ENCODE assay signal across 19 mouse cellular contexts in the genomic region with DNA sequence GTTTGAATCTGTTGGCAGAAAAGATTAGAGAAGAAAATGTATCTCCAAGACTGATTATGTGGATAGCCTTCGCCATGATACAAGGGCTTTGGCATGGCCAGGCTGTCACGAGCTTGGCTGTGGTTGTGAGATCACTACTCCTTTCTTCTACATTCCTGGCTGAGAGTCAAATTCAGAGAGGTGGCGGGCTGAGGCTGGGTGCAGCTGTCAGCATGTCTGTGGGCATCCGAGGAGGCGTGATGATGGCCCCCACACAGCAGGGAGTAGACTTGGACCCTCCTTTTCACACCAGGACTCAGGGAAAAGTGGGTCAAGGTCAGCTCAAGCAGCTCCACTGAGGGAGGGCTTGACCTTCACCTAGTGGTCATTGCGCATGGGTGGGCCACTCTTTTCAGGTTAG.
DNase-seq lines count a peak whose midpoint lies in the region; ATAC-seq and TF ChIP-seq lines count a peak whose summit lies in the region.
"Had no signal": no experiment of that assay in that cellular context is flagged by ENCODE, and none has a peak within 500 bp of the region (broad histone marks: within the 10 kb centered on the region; RNA-seq: fewer than 3 reads in every experiment).

No protein-coding gene starts in this region.

- TF ChIP-seq CTCF in gastrocnemius, adult 2 months (IDR thresholded peaks at IDR 0.05), result no peak

- H3K27ac ChIP-seq in embryonic facial prominence, embryonic 14.5 days (replicated peaks; ENCODE audit: low read depth, low read length), result no peak overlapping the region
- H3K27ac ChIP-seq in embryonic facial prominence, embryonic 10.5 days (replicated peaks), result no peak overlapping the region
- peak overlapping the region; percentile 37 to 59; a peak in 3 of 4 replicates for H3K27ac ChIP-seq in heart, embryonic 14.5 days (replicated peaks in 1 of 2; ENCODE audit: control insufficient read depth in 1 of 2, insufficient read depth in 1 of 2, low read depth in 2 of 2, low read length in 2 of 2)
- no peak overlapping the region for H3K27ac ChIP-seq in gastrocnemius, adult 2 months
- H3K27ac ChIP-seq: forebrain, embryonic 15.5 days; hindbrain, embryonic 13.5 days; hindbrain, postnatal 0 days had no signal

- intact Hi-C loops in heart, postnatal 10 days (cut with DNase I), result no loop called here
- intact Hi-C loops in heart, postnatal 36 days (cut with DNase I), result no loop called here
- intact Hi-C loops in gastrocnemius, adult 2 months (cut with DNase I), result no loop called here

- no peak overlapping the region for H3K4me2 ChIP-seq in embryonic facial prominence, embryonic 14.5 days (ENCODE audit: low read depth, low read length)
- H3K4me2 ChIP-seq in heart, embryonic 14.5 days (ENCODE audit: low read length), result no peak overlapping the region
- H3K4me2 ChIP-seq: forebrain, embryonic 15.5 days; hindbrain, embryonic 13.5 days had no signal

- H3K4me3 ChIP-seq in embryonic facial prominence, embryonic 14.5 days (ENCODE audit: low read depth, low read length), result no peak overlapping the region
- no peak overlapping the region for H3K4me3 ChIP-seq in embryonic facial prominence, embryonic 10.5 days
- no peak overlapping the region for H3K4me3 ChIP-seq in heart, embryonic 14.5 days (ENCODE audit: control insufficient read depth in 1 of 2, insufficient read depth in 1 of 2, low read depth in 1 of 2, low read length in 2 of 2)
- no peak overlapping the region for H3K4me3 ChIP-seq in gastrocnemius, adult 2 months
- H3K4me3 ChIP-seq: forebrain, embryonic 15.5 days; hindbrain, embryonic 13.5 days had no signal

- peak; percentile 16 for DNase-seq in embryonic facial prominence, embryonic 14.5 days (ENCODE audit: low spot score)
- no peak for DNase-seq in embryonic facial prominence, embryonic 10.5 days (ENCODE audit: low spot score)
- no peak for DNase-seq in heart, adult 11 months
- peak; percentile 6 for DNase-seq in heart, postnatal 10 days
- DNase-seq in heart, postnatal 36 days, result no peak
- DNase-seq in heart, postnatal 4 days, result peak; percentile 22
- DNase-seq in gastrocnemius, adult 2 months, result no peak
- DNase-seq: adrenal gland, postnatal 14 days; cerebellum, adult 18-20 months; cerebellum, adult 9-11 months; gastrocnemius, postnatal 10 days; kidney, adult 11 months; kidney, adult 9 months had no signal

- no peak overlapping the region for H3K9ac ChIP-seq in embryonic facial prominence, embryonic 14.5 days (ENCODE audit: low read depth, low read length)
- H3K9ac ChIP-seq in heart, embryonic 14.5 days (ENCODE audit: low read length), result no peak overlapping the region
- H3K9ac ChIP-seq: forebrain, embryonic 15.5 days; hindbrain, embryonic 13.5 days had no signal

- ATAC-seq in embryonic facial prominence, embryonic 14.5 days (ENCODE audit: low read depth), result no peak
- ATAC-seq in heart, embryonic 14.5 days (ENCODE audit: insufficient number of reproducible peaks, insufficient read depth, low FRiP score, low read depth), result peak; percentile 66; the same call in 1 of the 2 replicates
- ATAC-seq: activated CD4-positive, CD25-positive, alpha-beta regulatory T cell, adult 4 months; forebrain, embryonic 15.5 days; hindbrain, postnatal 0 days; Patski had no signal

- H3K9me3 ChIP-seq in embryonic facial prominence, embryonic 14.5 days (ENCODE audit: control insufficient read depth, low read length), result no peaks in the 10 kb centered on the region
- no peaks in the 10 kb centered on the region for H3K9me3 ChIP-seq in embryonic facial prominence, embryonic 10.5 days
- no peaks in the 10 kb centered on the region for H3K9me3 ChIP-seq in heart, embryonic 14.5 days (ENCODE audit: control insufficient read depth, low read length)
- H3K9me3 ChIP-seq: forebrain, embryonic 15.5 days; hindbrain, embryonic 13.5 days had no signal

- WGBS in embryonic facial prominence, embryonic 14.5 days, result 70% methylated on average over 6 of the region's 6 CpGs
- 86% methylated on average over 6 of the region's 6 CpGs for WGBS in embryonic facial prominence, embryonic 10.5 days
- WGBS in heart, embryonic 14.5 days, result 28% methylated on average over 6 of the region's 6 CpGs

- no peaks in the 10 kb centered on the region for H3K4me1 ChIP-seq in embryonic facial prominence, embryonic 14.5 days (ENCODE audit: control insufficient read depth, insufficient read depth, low read length)
- H3K4me1 ChIP-seq in embryonic facial prominence, embryonic 10.5 days, result no peaks in the 10 kb centered on the region
- peaks cover 9 to 16% of the 10 kb centered on the region in 2 experiments for H3K4me1 ChIP-seq in heart, embryonic 14.5 days (ENCODE audit: control insufficient read depth in 2 of 2, insufficient read depth in 2 of 2, low read length in 2 of 2)
- H3K4me1 ChIP-seq: forebrain, embryonic 15.5 days; hindbrain, embryonic 13.5 days had no signal

- H3K36me3 ChIP-seq in embryonic facial prominence, embryonic 14.5 days (ENCODE audit: control insufficient read depth, insufficient read depth, low read length), result no peaks in the 10 kb centered on the region
- no peaks in the 10 kb centered on the region for H3K36me3 ChIP-seq in embryonic facial prominence, embryonic 10.5 days (replicated peaks)
- no peaks in the 10 kb centered on the region for H3K36me3 ChIP-seq in heart, embryonic 14.5 days (ENCODE audit: control insufficient read depth, insufficient read depth, low read length)
- H3K36me3 ChIP-seq: forebrain, embryonic 15.5 days; hindbrain, embryonic 13.5 days had no signal

- no peaks in the 10 kb centered on the region for H3K27me3 ChIP-seq in embryonic facial prominence, embryonic 14.5 days (replicated peaks; ENCODE audit: control insufficient read depth, insufficient read depth, low read length)
- no peaks in the 10 kb centered on the region for H3K27me3 ChIP-seq in embryonic facial prominence, embryonic 10.5 days (replicated peaks; ENCODE audit: low read depth, poor library complexity, severe bottlenecking)
- H3K27me3 ChIP-seq in heart, embryonic 14.5 days (ENCODE audit: control insufficient read depth, insufficient read depth, low read length), result no peaks in the 10 kb centered on the region
- H3K27me3 ChIP-seq: forebrain, embryonic 15.5 days; hindbrain, embryonic 13.5 days; Patski had no signal

Comparison
In these comparisons a context has a peak if more than half of its experiments do, and no peak if none do; other contexts are left out.
1. DNase-seq: peak in embryonic facial prominence, embryonic 14.5 days (single experiment), heart, postnatal 10 days (2 of 2) and heart, postnatal 4 days (single experiment); none in embryonic facial prominence, embryonic 10.5 days (single experiment), heart, adult 11 months (single experiment), heart, postnatal 36 days (0 of 2) and gastrocnemius, adult 2 months (single experiment).
2. H3K27ac ChIP-seq: peak in heart, embryonic 14.5 days (2 of 2); none in embryonic facial prominence, embryonic 14.5 days (single experiment), embryonic facial prominence, embryonic 10.5 days (single experiment) and gastrocnemius, adult 2 months (single experiment).